In the genomic region with DNA sequence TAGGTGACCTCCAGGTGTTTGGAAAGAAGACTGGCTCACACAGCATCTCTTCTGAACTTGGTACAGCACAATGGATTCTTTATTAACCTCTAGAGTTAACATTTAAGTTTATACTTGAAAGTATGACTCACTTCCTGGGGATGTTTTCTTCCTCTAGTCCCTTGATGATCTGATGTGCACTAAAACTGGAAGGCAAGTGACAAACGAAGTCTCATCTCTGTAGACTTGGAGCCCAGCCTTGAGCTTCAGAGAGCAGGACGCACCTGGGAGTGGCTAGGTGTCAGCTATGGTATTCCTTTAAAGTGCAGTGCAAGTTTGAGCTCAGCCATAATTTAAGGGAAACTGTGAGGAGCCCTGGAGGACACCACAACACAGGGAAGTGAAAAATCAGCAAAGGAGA, we compare ENCODE assay signal across 28 mouse cellular contexts. TPM values are rescaled to one million over a fixed set of nuclear protein-coding genes. Genes with fewer than 3 reads are reported as not detected.
DNase-seq lines count a peak whose midpoint lies in the region; ATAC-seq and TF ChIP-seq lines count a peak whose summit lies in the region.
"Had no signal": no experiment of that assay in that cellular context is flagged by ENCODE, and none has a peak within 500 bp of the region (broad histone marks: within the 10 kb centered on the region; RNA-seq: fewer than 3 reads in every experiment).

No protein-coding gene starts in this region.

- H3K27me3 ChIP-seq in forebrain, embryonic 11.5 days (ENCODE audit: control insufficient read depth, insufficient read depth, low read length): no peaks in the 10 kb centered on the region
- H3K27me3 ChIP-seq in forebrain, postnatal 0 days (ENCODE audit: insufficient read depth, low read length): no peaks in the 10 kb centered on the region
- no peaks in the 10 kb centered on the region for H3K27me3 ChIP-seq in lung, postnatal 0 days (replicated peaks; ENCODE audit: insufficient read depth, low read length)
- no peaks in the 10 kb centered on the region for H3K27me3 ChIP-seq in hindbrain, embryonic 14.5 days (ENCODE audit: control insufficient read depth, insufficient read depth, low read length)
- H3K27me3 ChIP-seq: forebrain, embryonic 15.5 days; heart, embryonic 15.5 days; midbrain, embryonic 15.5 days; neural tube, embryonic 12.5 days had no signal

- no peak overlapping the region for H3K4me3 ChIP-seq in forebrain, embryonic 11.5 days (ENCODE audit: low read depth, low read length)
- H3K4me3 ChIP-seq in forebrain, postnatal 0 days (ENCODE audit: low read depth, low read length): no peak overlapping the region
- H3K4me3 ChIP-seq in lung, postnatal 0 days (ENCODE audit: low read depth, low read length): no peak overlapping the region
- H3K4me3 ChIP-seq in macrophage (ENCODE audit: inconsistent target): no peak overlapping the region
- no peak overlapping the region for H3K4me3 ChIP-seq in hindbrain, embryonic 14.5 days (replicated peaks; ENCODE audit: low read length)
- H3K4me3 ChIP-seq: forebrain, embryonic 15.5 days; heart, embryonic 10.5 days; heart, embryonic 15.5 days; hindbrain, embryonic 12.5 days; kidney, embryonic 15.5 days; layer of hippocampus, adult 2 months; limb, embryonic 13.5 days; midbrain, embryonic 10.5 days; midbrain, embryonic 15.5 days; neural tube, embryonic 12.5 days had no signal

- no peaks in the 10 kb centered on the region; the same call in 1 of the 2 replicates for H3K4me1 ChIP-seq in forebrain, embryonic 11.5 days (replicated peaks; ENCODE audit: control insufficient read depth, insufficient read depth, low read length)
- no peaks in the 10 kb centered on the region for H3K4me1 ChIP-seq in forebrain, postnatal 0 days (ENCODE audit: insufficient read depth)
- no peaks in the 10 kb centered on the region for H3K4me1 ChIP-seq in lung, postnatal 0 days (ENCODE audit: insufficient read depth, low read depth, low read length)
- no peaks in the 10 kb centered on the region for H3K4me1 ChIP-seq in hindbrain, embryonic 14.5 days (replicated peaks; ENCODE audit: control insufficient read depth, insufficient read depth, low read length)
- H3K4me1 ChIP-seq: heart, embryonic 10.5 days; heart, embryonic 15.5 days; kidney, embryonic 15.5 days; midbrain, embryonic 15.5 days; neural tube, embryonic 12.5 days had no signal

- no peaks in the 10 kb centered on the region for H3K9me3 ChIP-seq in forebrain, embryonic 11.5 days (ENCODE audit: control insufficient read depth, low read length)
- no peaks in the 10 kb centered on the region for H3K9me3 ChIP-seq in forebrain, postnatal 0 days (ENCODE audit: low read length)
- H3K9me3 ChIP-seq in lung, postnatal 0 days (ENCODE audit: low read length): no peaks in the 10 kb centered on the region
- no peaks in the 10 kb centered on the region for H3K9me3 ChIP-seq in hindbrain, embryonic 14.5 days (ENCODE audit: control insufficient read depth, low read length)
- H3K9me3 ChIP-seq: forebrain, embryonic 15.5 days; heart, embryonic 10.5 days; heart, embryonic 15.5 days; hindbrain, embryonic 12.5 days; kidney, embryonic 15.5 days; limb, embryonic 13.5 days; midbrain, embryonic 10.5 days; midbrain, embryonic 15.5 days; neural tube, embryonic 12.5 days had no signal

- TF ChIP-seq CTCF in forebrain, postnatal 0 days (IDR thresholded peaks at IDR 0.05; ENCODE audit: low read depth): no peak
- no peak for TF ChIP-seq CTCF in lung, postnatal 0 days (IDR thresholded peaks at IDR 0.05)

- H3K9ac ChIP-seq in forebrain, embryonic 11.5 days (ENCODE audit: low read length): no peak overlapping the region
- H3K9ac ChIP-seq in forebrain, postnatal 0 days: no peak overlapping the region
- no peak overlapping the region for H3K9ac ChIP-seq in lung, postnatal 0 days (replicated peaks; ENCODE audit: low read depth)
- no peak overlapping the region for H3K9ac ChIP-seq in hindbrain, embryonic 14.5 days
- H3K9ac ChIP-seq: forebrain, embryonic 15.5 days; heart, embryonic 15.5 days; hindbrain, embryonic 12.5 days; kidney, embryonic 15.5 days; limb, embryonic 13.5 days; midbrain, embryonic 15.5 days; neural tube, embryonic 12.5 days had no signal

- peak; percentile 18 for DNase-seq in forebrain, embryonic 11.5 days (ENCODE audit: low spot score)
- no peak for DNase-seq in forebrain, postnatal 0 days
- DNase-seq in lung, postnatal 0 days (ENCODE audit: low spot score): no peak
- DNase-seq in lung, adult 18-20 months: no peak
- no peak for DNase-seq in hindbrain, embryonic 14.5 days (ENCODE audit: low spot score)
- DNase-seq in gastrocnemius, postnatal 10 days: no peak
- DNase-seq: adrenal gland, postnatal 10 days; cerebellum, adult 11 months; cerebellum, adult 9-10 months; cerebellum, postnatal 36 days; heart, postnatal 36 days; kidney, adult 11 months; kidney, postnatal 36 days; right cerebral cortex, adult 18-20 months; spleen, adult 18-20 months; thymus, postnatal 14 days had no signal

- H3K4me2 ChIP-seq in forebrain, embryonic 11.5 days (ENCODE audit: low read depth, low read length, severe bottlenecking): no peak overlapping the region
- H3K4me2 ChIP-seq in forebrain, postnatal 0 days (ENCODE audit: low read depth): no peak overlapping the region
- no peak overlapping the region for H3K4me2 ChIP-seq in lung, postnatal 0 days (replicated peaks; ENCODE audit: low read depth, low read length)
- no peak overlapping the region for H3K4me2 ChIP-seq in hindbrain, embryonic 14.5 days (replicated peaks)
- H3K4me2 ChIP-seq: forebrain, embryonic 15.5 days; heart, embryonic 15.5 days; hindbrain, embryonic 12.5 days; kidney, embryonic 15.5 days; limb, embryonic 13.5 days; liver, embryonic 11.5 days; midbrain, embryonic 15.5 days; neural tube, embryonic 12.5 days had no signal

- H3K27ac ChIP-seq in forebrain, embryonic 11.5 days (ENCODE audit: low read depth, low read length): no peak overlapping the region
- no peak overlapping the region for H3K27ac ChIP-seq in forebrain, postnatal 0 days (ENCODE audit: low read depth, low read length)
- no peak overlapping the region for H3K27ac ChIP-seq in lung, postnatal 0 days (ENCODE audit: low read length)
- peak overlapping the region; percentile 33 for H3K27ac ChIP-seq in macrophage
- H3K27ac ChIP-seq in hindbrain, embryonic 14.5 days: no peak overlapping the region
- H3K27ac ChIP-seq: forebrain, embryonic 15.5 days; heart, embryonic 10.5 days; heart, embryonic 15.5 days; hindbrain, embryonic 12.5 days; kidney, embryonic 15.5 days; layer of hippocampus, adult 2 months; limb, embryonic 13.5 days; midbrain, embryonic 10.5 days; midbrain, embryonic 15.5 days; neural tube, embryonic 12.5 days had no signal

- ATAC-seq in forebrain, embryonic 11.5 days (replicated peaks; ENCODE audit: low FRiP score): no peak
- no peak for ATAC-seq in forebrain, postnatal 0 days
- ATAC-seq in lung, postnatal 0 days: peak; percentile 19; the same call in 1 of the 2 replicates
- ATAC-seq in hindbrain, embryonic 14.5 days (ENCODE audit: low FRiP score): no peak
- ATAC-seq: forebrain, embryonic 15.5 days; midbrain, embryonic 15.5 days had no signal

- H3K79me2 ChIP-seq in macrophage (ENCODE audit: inconsistent target): no peaks in the 10 kb centered on the region

- WGBS in forebrain, embryonic 11.5 days: 82% methylated on average over 2 of the region's 2 CpGs
- 75% methylated on average over 2 of the region's 2 CpGs for WGBS in forebrain, postnatal 0 days
- WGBS in lung, postnatal 0 days: 38% methylated on average over 2 of the region's 2 CpGs
- WGBS in macrophage (ENCODE audit: missing documents): 44% methylated on average over 2 of the region's 2 CpGs
- WGBS in hindbrain, embryonic 14.5 days: 81% methylated on average over 2 of the region's 2 CpGs

- no peak for TF ChIP-seq EP300 in lung, postnatal 0 days (IDR thresholded peaks at IDR 0.05)

- H3K36me3 ChIP-seq in forebrain, embryonic 11.5 days (ENCODE audit: control insufficient read depth, insufficient read depth, low read length): no peaks in the 10 kb centered on the region
- H3K36me3 ChIP-seq in forebrain, postnatal 0 days (ENCODE audit: insufficient read depth): no peaks in the 10 kb centered on the region
- no peaks in the 10 kb centered on the region for H3K36me3 ChIP-seq in lung, postnatal 0 days (ENCODE audit: insufficient read depth, low read length)
- H3K36me3 ChIP-seq in macrophage (ENCODE audit: inconsistent target): no peaks in the 10 kb centered on the region
- H3K36me3 ChIP-seq in hindbrain, embryonic 14.5 days (replicated peaks; ENCODE audit: control insufficient read depth, insufficient read depth): no peaks in the 10 kb centered on the region
- H3K36me3 ChIP-seq: forebrain, embryonic 15.5 days; heart, embryonic 10.5 days; heart, embryonic 15.5 days; hindbrain, embryonic 12.5 days; kidney, embryonic 15.5 days; limb, embryonic 13.5 days; midbrain, embryonic 10.5 days; midbrain, embryonic 15.5 days; neural tube, embryonic 12.5 days had no signal

RNA-seq across cellular contexts. Expression of a gene that starts 15.2 kb away (rescaled TPM):
- polyA plus RNA-seq in forebrain, embryonic 11.5 days (2014; fragmentation: Nextera tagmentation; extraction: Ambion mirVana): 29.0 and 32.2 TPM in 2 replicates
- total RNA-seq in forebrain, postnatal 0 days (2014; rRNA removed): 43.2 and 47.8 TPM in 2 replicates
- polyA plus RNA-seq in forebrain, postnatal 0 days (2015; fragmentation: Nextera tagmentation; extraction: Ambion mirVana): 25.7 and 38.1 TPM in 2 replicates
- polyA plus RNA-seq in lung, postnatal 0 days (2015; fragmentation: Nextera tagmentation; extraction: Ambion mirVana): 21.7 and 22.3 TPM in 2 replicates
- 10 to 100 TPM in 21 of 26 experiments, 1 to 10 TPM in 5; 6.3 to 54.7 (median 24.4) TPM for total RNA-seq in macrophage (2018; cell fraction: chromatin; rRNA removed)
- total RNA-seq in macrophage (2018; cell fraction: cytosol; rRNA removed): 10 to 100 TPM in 20 of 26 experiments, 1 to 10 TPM in 6; 6.8 to 22.0 (median 12.9) TPM
- 10 to 100 TPM in 24 of 26 experiments, 1 to 10 TPM in 2; 9.4 to 41.1 (median 15.9) TPM for total RNA-seq in macrophage (2018; cell fraction: nucleus; rRNA removed)
- polyA plus RNA-seq in macrophage (2018): 14.2 to 19.3 TPM (median 18.3 TPM) in 3 replicates
- 32.9 and 38.5 TPM in 2 replicates for polyA plus RNA-seq in hindbrain, embryonic 14.5 days (2014; fragmentation: Nextera tagmentation; extraction: Ambion mirVana)
- 10 to 100 TPM in 1 of 2 experiments, 1 to 10 TPM in 1; 8.8 to 12.4 TPM for total RNA-seq in gastrocnemius, postnatal 10 days (2021)
